Mouse (Mus musculus) liver, embryonic 14.5 days (tissue): ENCODE data around the gene Dydc2.
"Not testable (repeated sequence)": the region's sequence is repeated elsewhere in the genome, so short reads cannot be mapped to it uniquely, and the experiment has no call there.

Source experiments
- CTCF ChIP-seq: IDR thresholded peaks from 2 replicates; pipeline ENCODE4 v1.5.1; 2016; ENCODE audit warnings: antibody characterized with exemption, low read depth, control low read depth
- EP300 ChIP-seq: IDR thresholded peaks from 2 replicates; pipeline ENCODE4 v1.6.1; 2016; ENCODE audit warnings: antibody characterized with exemption, low read depth

DNA sequence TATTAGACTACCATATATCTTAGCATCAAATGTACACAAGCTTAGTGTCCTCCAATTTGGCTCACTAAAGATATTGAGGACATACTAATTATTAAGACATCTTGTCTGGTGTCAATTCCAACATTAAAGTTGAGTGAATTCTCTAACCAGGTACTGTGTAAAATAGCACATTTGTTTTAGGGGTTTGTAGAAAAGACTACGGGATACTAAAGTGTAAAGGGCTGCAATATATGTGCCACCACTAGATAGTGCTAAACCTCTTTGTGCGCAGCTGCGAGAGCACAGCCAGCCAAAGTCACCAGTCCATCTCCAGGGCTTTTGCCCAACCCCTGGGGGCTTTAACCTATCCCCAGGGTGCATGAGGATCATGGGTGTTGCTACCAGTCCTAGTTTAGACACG is 15.8 kb downstream of the Dydc2 start:
- not testable (repeated sequence) for TF ChIP-seq CTCF, EP300
